In genomic region chr14:50969041-50969440, GRCm38 (mm10) we compare ENCODE assay signal across 13 mouse cellular contexts. TPM values are rescaled to one million over a fixed set of nuclear protein-coding genes. Genes with fewer than 3 reads are reported as not detected.
DNase-seq lines count a peak whose midpoint lies in the region; ATAC-seq and TF ChIP-seq lines count a peak whose summit lies in the region.
"Had no signal": no experiment of that assay in that cellular context is flagged by ENCODE, and none has a peak within 500 bp of the region (broad histone marks: within the 10 kb centered on the region; RNA-seq: fewer than 3 reads in every experiment).

No protein-coding gene starts in this region.

- H3K4me1 ChIP-seq in heart, embryonic 13.5 days: peaks cover 9% of the 10 kb centered on the region
- peaks cover 3% of the 10 kb centered on the region; the same call in 1 of the 2 replicates for H3K4me1 ChIP-seq in hindbrain, postnatal 0 days (ENCODE audit: insufficient read depth, low read length)

- no peaks in the 10 kb centered on the region for H3K9me3 ChIP-seq in heart, embryonic 13.5 days
- H3K9me3 ChIP-seq in hindbrain, postnatal 0 days (ENCODE audit: low read length): no peaks in the 10 kb centered on the region
- H3K9me3 ChIP-seq: liver, embryonic 13.5 days had no signal

- H3K9ac ChIP-seq in heart, embryonic 13.5 days: no peak overlapping the region
- H3K9ac ChIP-seq in hindbrain, postnatal 0 days (replicated peaks; ENCODE audit: low read length): no peak overlapping the region
- H3K9ac ChIP-seq: liver, embryonic 13.5 days had no signal

- H3K27ac ChIP-seq in heart, embryonic 13.5 days (replicated peaks): no peak overlapping the region
- peak overlapping the region; percentile 59; the same call in 1 of the 2 replicates for H3K27ac ChIP-seq in hindbrain, postnatal 0 days
- H3K27ac ChIP-seq: liver, embryonic 13.5 days had no signal

- intact Hi-C loops in heart, postnatal 14 days (cut with DNase I): no loop called here

- H3K27me3 ChIP-seq in heart, embryonic 13.5 days (replicated peaks): no peaks in the 10 kb centered on the region
- H3K27me3 ChIP-seq in hindbrain, postnatal 0 days (ENCODE audit: insufficient read depth, low read length): no peaks in the 10 kb centered on the region
- H3K27me3 ChIP-seq: liver, embryonic 13.5 days; Patski had no signal

- H3K4me2 ChIP-seq in heart, embryonic 13.5 days: peak overlapping the region; percentile 38; the same call in 1 of the 2 replicates
- 0 out of 2 replicates have a peak overlapping the region, but pooled peaks have one; percentile 22 for H3K4me2 ChIP-seq in hindbrain, postnatal 0 days (ENCODE audit: low read depth, low read length)

- H3K4me3 ChIP-seq in heart, embryonic 13.5 days: no peak overlapping the region
- no peak overlapping the region for H3K4me3 ChIP-seq in hindbrain, postnatal 0 days (ENCODE audit: low read length)
- H3K4me3 ChIP-seq: erythroblast, embryonic 14.5 days; liver, embryonic 13.5 days had no signal

- no peaks in the 10 kb centered on the region for H3K36me3 ChIP-seq in heart, embryonic 13.5 days
- H3K36me3 ChIP-seq in hindbrain, postnatal 0 days (ENCODE audit: insufficient read depth, low read length): no peaks in the 10 kb centered on the region

- 22% methylated on average over 1 of the region's 1 CpGs for WGBS in heart, embryonic 13.5 days
- 0% methylated on average over 1 of the region's 1 CpGs for WGBS in hindbrain, postnatal 0 days

- no peak for ATAC-seq in heart, embryonic 13.5 days (ENCODE audit: extremely low read depth, insufficient number of reproducible peaks, low FRiP score, low TSS enrichment)
- ATAC-seq in hindbrain, postnatal 0 days: no peak
- ATAC-seq: Patski had no signal

- no peak for DNase-seq in heart, postnatal 14 days
- peak; percentile 45 for DNase-seq in retina, postnatal 1 day
- no peak for DNase-seq in retina, embryonic 14.5 days (ENCODE audit: low spot score)
- DNase-seq in hindbrain, postnatal 0 days (ENCODE audit: low spot score): peak; percentile 38
- DNase-seq in right cerebral cortex, postnatal 14 days: no peak
- DNase-seq in kidney, adult 18-20 months: no peak
- DNase-seq: gastrocnemius, postnatal 10 days; kidney, adult 11 months; liver, embryonic 13.5 days had no signal

- TF ChIP-seq CTCF in hindbrain, postnatal 0 days (IDR thresholded peaks at IDR 0.05; ENCODE audit: low read depth): no peak

RNA-seq across cellular contexts. Expression of gene Pnp2, which starts 13.2 kb away (rescaled TPM):
- polyA plus RNA-seq in heart, embryonic 13.5 days (2015; fragmentation: Nextera tagmentation; extraction: Ambion mirVana): 0.74 TPM in 1 of 2 replicates, not detected in the other
- total RNA-seq in heart, postnatal 14 days (2021): 1 to 10 TPM in 1 of 2 experiments, under 1 TPM in 1; 0.39 to 1.2 TPM
- total RNA-seq in hindbrain, postnatal 0 days (2014; rRNA removed): 1.2 TPM in 1 of 2 replicates, not detected in the other
- polyA plus RNA-seq in hindbrain, postnatal 0 days (2015; fragmentation: Nextera tagmentation; extraction: Ambion mirVana): 1.2 and 1.3 TPM in 2 replicates
- polyA plus RNA-seq: erythroblast, embryonic 14.5 days had no signal

RNA-seq across cellular contexts. Expression of gene Gm49342, which starts 24.7 kb away (rescaled TPM):
- not detected in 2 replicates for polyA plus RNA-seq in heart, embryonic 13.5 days (2015; fragmentation: Nextera tagmentation; extraction: Ambion mirVana)
- 10 to 100 TPM; 11.1 to 13.0 TPM for total RNA-seq in heart, postnatal 14 days (2021)
- total RNA-seq in hindbrain, postnatal 0 days (2014; rRNA removed): 0.47 and 16.3 TPM in 2 replicates
- not detected in 2 replicates for polyA plus RNA-seq in hindbrain, postnatal 0 days (2015; fragmentation: Nextera tagmentation; extraction: Ambion mirVana)
- polyA plus RNA-seq: erythroblast, embryonic 14.5 days; liver, embryonic 13.5 days; stomach, embryonic 16.5 days had no signal

RNA-seq across cellular contexts. Expression of gene Pnp, which starts 38.2 kb away (rescaled TPM):
- polyA plus RNA-seq in heart, embryonic 13.5 days (2015; fragmentation: Nextera tagmentation; extraction: Ambion mirVana): 36.5 and 41.3 TPM in 2 replicates
- 10 to 100 TPM; 15.6 to 17.3 TPM for total RNA-seq in heart, postnatal 14 days (2021)
- total RNA-seq in hindbrain, postnatal 0 days (2014; rRNA removed): 16.7 and 19.1 TPM in 2 replicates
- polyA plus RNA-seq in hindbrain, postnatal 0 days (2015; fragmentation: Nextera tagmentation; extraction: Ambion mirVana): 17.5 and 18.2 TPM in 2 replicates

RNA-seq across cellular contexts. Expression of gene Pip4p1, which starts 38.4 kb away (rescaled TPM):
- 34.9 and 38.2 TPM in 2 replicates for polyA plus RNA-seq in heart, embryonic 13.5 days (2015; fragmentation: Nextera tagmentation; extraction: Ambion mirVana)
- 10 to 100 TPM; 19.2 to 21.8 TPM for total RNA-seq in heart, postnatal 14 days (2021)
- 53.3 and 69.1 TPM in 2 replicates for total RNA-seq in hindbrain, postnatal 0 days (2014; rRNA removed)
- 102 and 103 TPM in 2 replicates for polyA plus RNA-seq in hindbrain, postnatal 0 days (2015; fragmentation: Nextera tagmentation; extraction: Ambion mirVana)

RNA-seq across cellular contexts. Expression of gene Rnase10, which starts 38.5 kb away (rescaled TPM):
- 0.34 and 0.40 TPM in 2 replicates for polyA plus RNA-seq in heart, embryonic 13.5 days (2015; fragmentation: Nextera tagmentation; extraction: Ambion mirVana)
- total RNA-seq in heart, postnatal 14 days (2021): under 1 TPM in 1 of 2 experiments, not detected in 1; 0.22 TPM
- 0.21 TPM in 1 of 2 replicates, not detected in the other for total RNA-seq in hindbrain, postnatal 0 days (2014; rRNA removed)
- not detected in 2 replicates for polyA plus RNA-seq in hindbrain, postnatal 0 days (2015; fragmentation: Nextera tagmentation; extraction: Ambion mirVana)
- polyA plus RNA-seq: erythroblast, embryonic 14.5 days; liver, embryonic 13.5 days; Patski had no signal

Comparison
In these comparisons a context has a peak if more than half of its experiments do, and no peak if none do; other contexts are left out.
1. DNase-seq: peak in retina, postnatal 1 day (single experiment) and hindbrain, postnatal 0 days (single experiment); none in heart, postnatal 14 days (0 of 2), retina, embryonic 14.5 days (single experiment), right cerebral cortex, postnatal 14 days (single experiment) and kidney, adult 18-20 months (single experiment).